Mouse (Mus musculus) embryo, embryonic 9.5 days (tissue): ENCODE data around the gene Ltbp2.

Experiments
- DNase-seq: peaks from one replicate; pipeline ENCODE4 v3.0.0-alpha.2; 2017; ENCODE audit errors: extremely low spot score

The Ltbp2 gene

GRCm38 (mm10) chr12:84880091-84880490 lies 3.8 kb upstream of the Ltbp2 start:
- DNase-seq, result no peak

GRCm38 (mm10) chr12:84875761-84876480 lies 411 bp downstream of the Ltbp2 start:
- DNase-seq, result peak; percentile 35

GRCm38 (mm10) chr12:84873434-84873833 lies 2.9 kb downstream of the Ltbp2 start:
- DNase-seq, result peak; percentile 40

- no peak for DNase-seq
These were observed 4.0 kb downstream of the Ltbp2 start for GRCm38 (mm10) chr12:84872310-84872709.

- DNase-seq, result no peak
These were observed 10.9 kb downstream of the Ltbp2 start for GRCm38 (mm10) chr12:84865431-84865830.

- no peak for DNase-seq
These were observed 11.5 kb downstream of the Ltbp2 start for GRCm38 (mm10) chr12:84864801-84865200.

- no peak for DNase-seq
These were observed 13.1 kb downstream of the Ltbp2 start for GRCm38 (mm10) chr12:84863196-84863595.

GRCm38 (mm10) chr12:84862136-84862910 lies 14.0 kb downstream of the Ltbp2 start:
- no peak for DNase-seq

GRCm38 (mm10) chr12:84858149-84859113 lies 17.9 kb downstream of the Ltbp2 start:
- peak; percentile 41 for DNase-seq

- no peak for DNase-seq
These were observed 18.6 kb downstream of the Ltbp2 start for GRCm38 (mm10) chr12:84857706-84858105.

GRCm38 (mm10) chr12:84856532-84856931 lies 19.8 kb downstream of the Ltbp2 start:
- no peak for DNase-seq

- no peak for DNase-seq
These were observed 21.2 kb downstream of the Ltbp2 start for GRCm38 (mm10) chr12:84855084-84855625.

- no peak for DNase-seq
These were observed 21.8 kb downstream of the Ltbp2 start for GRCm38 (mm10) chr12:84854392-84855033.

GRCm38 (mm10) chr12:84851403-84852040 lies 24.8 kb downstream of the Ltbp2 start:
- no peak for DNase-seq

GRCm38 (mm10) chr12:84847882-84848281 lies 28.4 kb downstream of the Ltbp2 start:
- peak; percentile 24 for DNase-seq

- DNase-seq, result peak; percentile 39
These were observed 28.9 kb downstream of the Ltbp2 start for GRCm38 (mm10) chr12:84847480-84847879.

GRCm38 (mm10) chr12:84846594-84847014 lies 29.7 kb downstream of the Ltbp2 start:
- no peak for DNase-seq

GRCm38 (mm10) chr12:84842706-84843105 lies 33.6 kb downstream of the Ltbp2 start:
- DNase-seq, result no peak

- no peak for DNase-seq
These were observed 34.9 kb downstream of the Ltbp2 start for GRCm38 (mm10) chr12:84841158-84842140.
